In the genomic region with DNA sequence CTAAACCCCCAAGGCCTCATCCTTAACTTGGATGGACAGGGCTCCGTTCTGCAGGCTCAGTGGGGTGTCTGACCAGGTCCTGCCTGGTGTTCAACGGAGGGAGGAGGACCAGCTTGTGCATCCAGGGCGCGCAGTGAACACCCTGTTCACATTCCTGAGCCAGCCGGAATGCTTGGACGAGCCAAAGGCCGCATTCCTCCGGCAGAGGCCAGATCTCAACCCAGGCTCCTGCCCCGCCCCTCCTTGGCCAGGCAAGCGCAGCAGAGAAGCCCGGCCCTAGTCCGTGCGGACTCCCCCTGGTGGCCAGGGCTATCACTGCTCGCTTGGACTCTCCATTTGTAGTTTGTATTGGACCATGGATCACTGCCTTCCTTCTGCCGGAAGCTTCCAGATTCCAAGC, we compare ENCODE assay signal across 8 mouse cellular contexts. TPM values are rescaled to one million over a fixed set of nuclear protein-coding genes. Genes with fewer than 3 reads are reported as not detected.
DNase-seq lines count a peak whose midpoint lies in the region; ATAC-seq and TF ChIP-seq lines count a peak whose summit lies in the region.

No protein-coding gene starts in this region.

- no peaks in the 10 kb centered on the region for H3K36me3 ChIP-seq in hindbrain, embryonic 13.5 days
- H3K36me3 ChIP-seq in lung, postnatal 0 days (ENCODE audit: insufficient read depth, low read length): no peaks in the 10 kb centered on the region

- ATAC-seq in hindbrain, embryonic 13.5 days (ENCODE audit: low FRiP score): no peak
- ATAC-seq in lung, postnatal 0 days: peak; percentile 92

- 3% methylated on average over 15 of the region's 15 CpGs for WGBS in hindbrain, embryonic 13.5 days
- 2% methylated on average over 15 of the region's 15 CpGs for WGBS in lung, postnatal 0 days

- H3K27ac ChIP-seq in hindbrain, embryonic 13.5 days: 0 out of 2 replicates have a peak overlapping the region, but pooled peaks have one; percentile 8
- H3K27ac ChIP-seq in lung, postnatal 0 days (ENCODE audit: low read length): peak overlapping the region; percentile 83

- H3K9me3 ChIP-seq in hindbrain, embryonic 13.5 days: no peaks in the 10 kb centered on the region
- no peaks in the 10 kb centered on the region for H3K9me3 ChIP-seq in lung, postnatal 0 days (ENCODE audit: low read length)

- H3K4me2 ChIP-seq in hindbrain, embryonic 13.5 days: no peak overlapping the region
- H3K4me2 ChIP-seq in lung, postnatal 0 days (replicated peaks; ENCODE audit: low read depth, low read length): peak overlapping the region; percentile 6; the same call in 1 of the 2 replicates

- H3K4me3 ChIP-seq in hindbrain, embryonic 13.5 days: no peak overlapping the region
- no peak overlapping the region for H3K4me3 ChIP-seq in lung, postnatal 0 days (ENCODE audit: low read depth, low read length)

- no peaks in the 10 kb centered on the region; the same call in 1 of the 2 replicates for H3K4me1 ChIP-seq in hindbrain, embryonic 13.5 days (replicated peaks)
- peaks cover 31% of the 10 kb centered on the region; the same call in 1 of the 2 replicates for H3K4me1 ChIP-seq in lung, postnatal 0 days (ENCODE audit: insufficient read depth, low read depth, low read length)

- peak; percentile 95 for DNase-seq in NIH3T3 (ENCODE audit: low read depth)
- DNase-seq in cerebellum, adult 9-10 months: peak; percentile 78
- DNase-seq in frontal cortex, postnatal 25 days (ENCODE audit: low spot score in 2 of 2): peak; percentile 42 to 66
- DNase-seq in layer of hippocampus, postnatal 10 days (ENCODE audit: low spot score in 2 of 2): peak; percentile 75 to 82
- DNase-seq in lung, postnatal 0 days (ENCODE audit: low spot score): peak; percentile 97
- DNase-seq in retina, postnatal 7 days (ENCODE audit: low read depth, low spot score): peak; percentile 49
- peak; percentile 93 for DNase-seq in urinary bladder, adult 2 months (ENCODE audit: low spot score)

- TF ChIP-seq CTCF in lung, postnatal 0 days (IDR thresholded peaks at IDR 0.05): peak; percentile 98

- no peaks in the 10 kb centered on the region for H3K27me3 ChIP-seq in hindbrain, embryonic 13.5 days
- no peaks in the 10 kb centered on the region for H3K27me3 ChIP-seq in lung, postnatal 0 days (replicated peaks; ENCODE audit: insufficient read depth, low read length)

- TF ChIP-seq EP300 in lung, postnatal 0 days (IDR thresholded peaks at IDR 0.05): peak; percentile 98

- no peak overlapping the region for H3K9ac ChIP-seq in hindbrain, embryonic 13.5 days
- H3K9ac ChIP-seq in lung, postnatal 0 days (replicated peaks; ENCODE audit: low read depth): no peak overlapping the region

RNA-seq across cellular contexts. Expression of a gene that starts 55.2 kb away (rescaled TPM):
- polyA plus RNA-seq in hindbrain, embryonic 13.5 days (2015; fragmentation: Nextera tagmentation; extraction: Ambion mirVana): 10.9 and 11.0 TPM in 2 replicates
- 10 to 100 TPM; 36.2 to 38.6 TPM for total RNA-seq in layer of hippocampus, postnatal 10 days (2021)
- polyA plus RNA-seq in lung, postnatal 0 days (2015; fragmentation: Nextera tagmentation; extraction: Ambion mirVana): 23.2 and 23.9 TPM in 2 replicates
- polyA plus RNA-seq in urinary bladder, adult 2 months (2012; rRNA removed): 69.2 and 78.7 TPM in 2 replicates
